Comparison of ENCODE assay signal across 16 mouse cellular contexts in the genomic region with DNA sequence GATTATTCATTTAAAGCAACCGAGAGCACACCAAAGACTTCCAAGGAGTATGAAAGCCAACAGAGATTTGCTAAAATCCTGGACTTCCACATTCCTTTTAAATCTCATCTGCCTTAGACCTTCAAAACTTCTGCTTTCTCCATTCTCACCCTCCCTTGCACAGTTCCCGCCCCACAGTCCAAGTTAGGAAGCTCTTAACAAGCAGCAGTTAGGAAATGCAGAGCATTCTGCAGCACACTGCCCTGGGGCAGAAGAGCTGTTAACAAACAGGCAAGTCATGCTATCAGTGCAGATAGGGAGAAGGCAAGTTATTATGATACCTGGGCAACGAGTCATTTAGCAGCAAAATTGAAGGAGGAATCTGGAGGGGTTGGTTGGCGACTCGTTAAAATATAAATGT. TPM values are rescaled to one million over a fixed set of nuclear protein-coding genes. Genes with fewer than 3 reads are reported as not detected.
A peak's percentile ranks its signal among the peaks of the same experiment; 100 is the strongest.
DNase-seq lines count a peak whose midpoint lies in the region; ATAC-seq and TF ChIP-seq lines count a peak whose summit lies in the region.
"Had no signal": no experiment of that assay in that cellular context is flagged by ENCODE, and none has a peak within 500 bp of the region (broad histone marks: within the 10 kb centered on the region; RNA-seq: fewer than 3 reads in every experiment).

No protein-coding gene starts in this region.

- H3K4me2 ChIP-seq in liver, postnatal 0 days (ENCODE audit: low read depth, low read length): no peak overlapping the region

- no peaks in the 10 kb centered on the region for H3K36me3 ChIP-seq in liver, adult 2 months (ENCODE audit: control insufficient read depth, insufficient read depth, low read length)
- no peaks in the 10 kb centered on the region for H3K36me3 ChIP-seq in liver, postnatal 0 days (replicated peaks; ENCODE audit: insufficient read depth, low read length)
- no peaks in the 10 kb centered on the region for H3K36me3 ChIP-seq in forebrain, embryonic 10.5 days (replicated peaks)

- no peak overlapping the region for H3K4me3 ChIP-seq in liver, adult 2 months (ENCODE audit: insufficient read depth, low read depth, low read length)
- no peak overlapping the region for H3K4me3 ChIP-seq in liver, postnatal 0 days (ENCODE audit: low read depth, low read length)
- no peak overlapping the region for H3K4me3 ChIP-seq in forebrain, embryonic 10.5 days

- H3K9ac ChIP-seq in liver, adult 2 months (ENCODE audit: low read depth, low read length): no peak overlapping the region
- no peak overlapping the region for H3K9ac ChIP-seq in liver, postnatal 0 days (replicated peaks)
- H3K9ac ChIP-seq: forebrain, postnatal 0 days had no signal

- TF ChIP-seq EP300 in liver, postnatal 0 days (IDR thresholded peaks at IDR 0.05; ENCODE audit: low read depth): no peak

- no peak for TF ChIP-seq CTCF in liver, adult 2 months (IDR thresholded peaks at IDR 0.05; ENCODE audit: low read depth, low read length)
- TF ChIP-seq CTCF in liver, postnatal 0 days (IDR thresholded peaks at IDR 0.05; ENCODE audit: low read depth): no peak
- no peak for TF ChIP-seq CTCF in brain, embryonic 14.5 days (IDR thresholded peaks at IDR 0.05; ENCODE audit: borderline replicate concordance, extremely low read depth, insufficient read depth, insufficient read length)

- peak; percentile 51 for DNase-seq in embryo, embryonic 10 days (ENCODE audit: low spot score)
- DNase-seq in embryo, embryonic 9.5 days (ENCODE audit: extremely low spot score): no peak
- DNase-seq in liver, adult 2 months (ENCODE audit: extremely low read depth, low read depth, low spot score): peak; percentile 23
- no peak for DNase-seq in liver, postnatal 0 days
- DNase-seq in brain, embryonic 14.5 days (ENCODE audit: low read depth): peak; percentile 37
- no peak for DNase-seq in forebrain, embryonic 10.5 days (ENCODE audit: extremely low spot score, low spot score)
- no peak for DNase-seq in neural tube, embryonic 10.5 days (ENCODE audit: extremely low spot score, low spot score)
- DNase-seq: cerebellum, adult 9-10 months; forebrain, postnatal 0 days; gastrocnemius, postnatal 36 days; heart, postnatal 14 days; right cerebral cortex, adult 18-20 months; thymus, postnatal 36 days had no signal

- no peaks in the 10 kb centered on the region for H3K79me2 ChIP-seq in liver, adult 2 months (ENCODE audit: control insufficient read depth, insufficient read depth, low read length)

- H3K27me3 ChIP-seq in liver, adult 2 months (ENCODE audit: control insufficient read depth, insufficient read depth, low read length): no peaks in the 10 kb centered on the region
- H3K27me3 ChIP-seq in liver, postnatal 0 days (ENCODE audit: insufficient read depth, low read length): no peaks in the 10 kb centered on the region
- no peaks in the 10 kb centered on the region for H3K27me3 ChIP-seq in forebrain, embryonic 10.5 days (ENCODE audit: poor library complexity, severe bottlenecking)

- H3K9me3 ChIP-seq in liver, postnatal 0 days (ENCODE audit: low read length): no peaks in the 10 kb centered on the region
- no peaks in the 10 kb centered on the region for H3K9me3 ChIP-seq in forebrain, embryonic 10.5 days

- 82% methylated on average over 5 of the region's 5 CpGs for WGBS in liver, adult 2 months
- 66% methylated on average over 5 of the region's 5 CpGs for WGBS in liver, postnatal 0 days (ENCODE audit: insufficient replicate concordance)
- 77% methylated on average over 5 of the region's 5 CpGs for WGBS in forebrain, embryonic 10.5 days

- no peak overlapping the region for H3K27ac ChIP-seq in liver, adult 2 months (replicated peaks; ENCODE audit: insufficient read depth, low read depth, low read length)
- H3K27ac ChIP-seq in liver, postnatal 0 days (ENCODE audit: low read depth): no peak overlapping the region
- H3K27ac ChIP-seq in forebrain, embryonic 10.5 days: no peak overlapping the region
- H3K27ac ChIP-seq: hindbrain, postnatal 0 days; stomach, postnatal 0 days had no signal

- no peaks in the 10 kb centered on the region; the same call in 1 of the 2 replicates for H3K4me1 ChIP-seq in liver, adult 2 months (ENCODE audit: control insufficient read depth, insufficient read depth, low read length)
- no peaks in the 10 kb centered on the region for H3K4me1 ChIP-seq in liver, postnatal 0 days (ENCODE audit: insufficient read depth)
- peaks cover 8% of the 10 kb centered on the region for H3K4me1 ChIP-seq in forebrain, embryonic 10.5 days

- no peak for ATAC-seq in liver, postnatal 0 days
- peak; percentile 57 for ATAC-seq in megakaryocyte progenitor cell, adult 5-6 weeks (replicated peaks; ENCODE audit: poor library complexity)
- ATAC-seq: forebrain, postnatal 0 days; hindbrain, postnatal 0 days had no signal

- TF ChIP-seq POLR2A in liver, adult 2 months (IDR thresholded peaks at IDR 0.05; ENCODE audit: extremely low read depth, insufficient read depth, low read length): no peak
- no peak for TF ChIP-seq POLR2A in brain, embryonic 14.5 days (IDR thresholded peaks at IDR 0.05; ENCODE audit: borderline replicate concordance, extremely low read depth, insufficient read depth, insufficient read length, poor library complexity, severe bottlenecking)

RNA-seq across cellular contexts. Expression of a gene that starts 49.5 kb away (rescaled TPM):
- 42.0 and 45.5 TPM in 2 replicates for total RNA-seq in liver, adult 2 months (2014; rRNA removed)
- 9.6 and 13.3 TPM in 2 replicates for polyA plus RNA-seq in liver, adult 2 months (2012; rRNA removed)
- polyA plus RNA-seq in liver, postnatal 0 days (2015; fragmentation: Nextera tagmentation; extraction: Ambion mirVana): 2.9 and 3.2 TPM in 2 replicates
- 9.2 and 10.4 TPM in 2 replicates for polyA plus RNA-seq in brain, embryonic 14.5 days (2012; rRNA removed)
- total RNA-seq in megakaryocyte progenitor cell, adult 5-6 weeks (2015): 2.1 and 4.4 TPM in 2 replicates
- total RNA-seq in megakaryocyte progenitor cell, adult 5-6 weeks (2017): 3.8 and 5.6 TPM in 2 replicates
- polyA plus RNA-seq in forebrain, embryonic 10.5 days (2016; fragmentation: Nextera tagmentation; extraction: Ambion mirVana): 0.98 and 1.0 TPM in 2 replicates

Comparison
In these comparisons a context has a peak if more than half of its experiments do, and no peak if none do; other contexts are left out.
1. DNase-seq: peak in embryo, embryonic 10 days (single experiment), liver, adult 2 months (single experiment) and brain, embryonic 14.5 days (single experiment); none in embryo, embryonic 9.5 days (single experiment), liver, postnatal 0 days (single experiment), forebrain, embryonic 10.5 days (single experiment) and neural tube, embryonic 10.5 days (single experiment).